Mouse (Mus musculus) heart, embryonic 12.5 days (tissue): ENCODE results near the gene Entpd5. TPM values are rescaled to one million over a fixed set of nuclear protein-coding genes. Genes with fewer than 3 reads are reported as not detected.

ENCODE experiments used
- ATAC-seq: fragments of 200-750 bp; cut with Nextera tagmentation; 2 replicates; pipeline ENCODE4 v1.8.0; 2017; ENCODE audit warnings: moderate TSS enrichment, moderate library complexity; ENCODE audit not compliant: insufficient number of reproducible peaks, low FRiP score
- H3K27ac ChIP-seq: fragments of 300-500 bp; sonication (generic); 2 replicates; pipeline ENCODE4 v1.5.1; 2016; ENCODE audit warnings: mild to moderate bottlenecking, moderate library complexity; ENCODE audit not compliant: poor library complexity, severe bottlenecking
- H3K27me3 ChIP-seq: fragments of 300-500 bp; sonication (generic); replicated peaks from 2 replicates; pipeline ENCODE4 v1.6.1; 2016; ENCODE audit warnings: mild to moderate bottlenecking, moderate library complexity
- H3K36me3 ChIP-seq: fragments of 300-500 bp; sonication (generic); 2 replicates; pipeline ENCODE4 v1.6.1; 2016; ENCODE audit warnings: mild to moderate bottlenecking, moderate library complexity
- H3K4me1 ChIP-seq: fragments of 300-500 bp; sonication (generic); replicated peaks from 2 replicates; pipeline ENCODE4 v1.6.1; 2016; ENCODE audit warnings: mild to moderate bottlenecking
- H3K4me2 ChIP-seq: fragments of 300-500 bp; sonication (generic); 2 replicates; pipeline ENCODE4 v1.6.1; 2016; ENCODE audit warnings: mild to moderate bottlenecking, moderate library complexity
- H3K4me3 ChIP-seq: fragments of 300-500 bp; sonication (generic); 2 replicates; pipeline ENCODE4 v1.5.1; 2016; ENCODE audit warnings: mild to moderate bottlenecking
- H3K9ac ChIP-seq: fragments of 300-500 bp; sonication (generic); 2 replicates; pipeline ENCODE4 v1.6.1; 2016; ENCODE audit warnings: mild to moderate bottlenecking, moderate library complexity
- H3K9me3 ChIP-seq: fragments of 300-500 bp; sonication (generic); replicated peaks from 2 replicates; pipeline ENCODE4 v1.6.1; 2016; ENCODE audit warnings: mild to moderate bottlenecking, moderate library complexity
- whole genome bisulfite sequencing: fragments of 180-500 bp; shearing (Covaris S2); methylation state at CpG from one replicate; pipeline ENCODE4 v1.1.7; 2016; 5-methylcytosine and 5-hydroxymethylcytosine counted together
- polyA plus RNA-seq: library from polyadenylated mRNA; unstranded; fragments of >200 nt; fragmentation: Nextera tagmentation; extraction: Ambion mirVana; gene quantifications from 2 replicates; pipeline ENCODE4 v1.2.1, GENCODE M21; 2016

Gene Entpd5
- polyA plus RNA-seq, 1 experiment from 2014 or later: 32.6 TPM

GRCm38 (mm10) chr12:84398629-84399028 is 10.2 kb downstream of the Entpd5 start:
- ATAC-seq: no peak
- Histone ChIP-seq H3K9ac (no peak overlapping the region), H3K27ac (no peak overlapping the region), H3K4me2 (no peak overlapping the region), H3K36me3 (peaks cover 14% of the 10 kb centered on the region), H3K27me3 (no peaks in the 10 kb centered on the region), H3K4me1 (0 out of 2 replicates have a peak, but pooled peaks cover 9% of the 10 kb centered on the region), H3K4me3 (no peak overlapping the region), H3K9me3 (no peaks in the 10 kb centered on the region)
- WGBS: 83% methylated on average over 5 of the region's 5 CpGs

- peaks cover 20% of the 10 kb centered on the region for H3K36me3 ChIP-seq
- no peaks in the 10 kb centered on the region for H3K9me3 ChIP-seq
- no peak overlapping the region for H3K4me3 ChIP-seq
- H3K27ac ChIP-seq: no peak overlapping the region
- H3K27me3 ChIP-seq: no peaks in the 10 kb centered on the region
- no peak for ATAC-seq
- H3K9ac ChIP-seq: no peak overlapping the region
- H3K4me1 ChIP-seq: 0 out of 2 replicates have a peak, but pooled peaks cover 9% of the 10 kb centered on the region
- no peak overlapping the region for H3K4me2 ChIP-seq
Measured at GRCm38 (mm10) chr12:84397685-84398084, 11.1 kb downstream of the Entpd5 start.

GRCm38 (mm10) chr12:84396947-84397679 is 11.7 kb downstream of the Entpd5 start:
- Histone ChIP-seq H3K4me2 (no peak overlapping the region), H3K27me3 (no peaks in the 10 kb centered on the region), H3K36me3 (peaks cover 24% of the 10 kb centered on the region), H3K4me3 (no peak overlapping the region), H3K9ac (no peak overlapping the region), H3K4me1 (0 out of 2 replicates have a peak, but pooled peaks cover 9% of the 10 kb centered on the region), H3K27ac (no peak overlapping the region), H3K9me3 (no peaks in the 10 kb centered on the region)
- no peak for ATAC-seq
- WGBS: 83% methylated on average over 14 of the region's 14 CpGs

- Histone ChIP-seq H3K36me3 (peaks cover 29% of the 10 kb centered on the region), H3K27me3 (no peaks in the 10 kb centered on the region), H3K27ac (no peak overlapping the region), H3K4me1 (peaks cover 7% of the 10 kb centered on the region), H3K4me3 (no peak overlapping the region), H3K4me2 (no peak overlapping the region), H3K9ac (no peak overlapping the region), H3K9me3 (no peaks in the 10 kb centered on the region)
- WGBS: 83% methylated on average over 5 of the region's 5 CpGs
- no peak for ATAC-seq
Measured at GRCm38 (mm10) chr12:84393847-84394246, 15.0 kb downstream of the Entpd5 start.

- 94% methylated on average over 4 of the region's 4 CpGs for WGBS
- Histone ChIP-seq H3K9ac (no peak overlapping the region), H3K27ac (no peak overlapping the region), H3K4me2 (no peak overlapping the region), H3K36me3 (peaks cover 29% of the 10 kb centered on the region), H3K4me1 (peaks cover 12% of the 10 kb centered on the region), H3K4me3 (no peak overlapping the region), H3K9me3 (no peaks in the 10 kb centered on the region), H3K27me3 (no peaks in the 10 kb centered on the region)
- ATAC-seq: no peak
Measured at GRCm38 (mm10) chr12:84392681-84393080, 16.1 kb downstream of the Entpd5 start.

- WGBS: 22% methylated on average over 6 of the region's 6 CpGs
- H3K9me3 ChIP-seq: no peaks in the 10 kb centered on the region
- H3K36me3 ChIP-seq: peaks cover 19% of the 10 kb centered on the region
- H3K27ac ChIP-seq: peak overlapping the region; percentile 48; the same call in 1 of the 2 replicates
- no peak overlapping the region for H3K4me2 ChIP-seq
- H3K4me3 ChIP-seq: no peak overlapping the region
- no peak for ATAC-seq
- no peak overlapping the region for H3K9ac ChIP-seq
- H3K27me3 ChIP-seq: no peaks in the 10 kb centered on the region
- peaks cover 17% of the 10 kb centered on the region for H3K4me1 ChIP-seq
Measured at GRCm38 (mm10) chr12:84390336-84390735, 18.5 kb downstream of the Entpd5 start.

GRCm38 (mm10) chr12:84388774-84389400 is 19.9 kb downstream of the Entpd5 start:
- H3K4me1 ChIP-seq: peaks cover 30% of the 10 kb centered on the region
- WGBS: 63% methylated on average over 14 of the region's 14 CpGs
- no peak overlapping the region for H3K4me2 ChIP-seq

GRCm38 (mm10) chr12:84388097-84388496 is 20.7 kb downstream of the Entpd5 start:
- peaks cover 10% of the 10 kb centered on the region for H3K36me3 ChIP-seq
- H3K9ac ChIP-seq: no peak overlapping the region
- H3K4me1 ChIP-seq: peaks cover 35% of the 10 kb centered on the region
- H3K27me3 ChIP-seq: no peaks in the 10 kb centered on the region
- no peaks in the 10 kb centered on the region for H3K9me3 ChIP-seq
- no peak overlapping the region for H3K4me2 ChIP-seq
- H3K4me3 ChIP-seq: no peak overlapping the region
- WGBS: 84% methylated on average over 8 of the region's 8 CpGs
- no peak overlapping the region for H3K27ac ChIP-seq
- ATAC-seq: no peak

More at GRCm38 (mm10) chr12:84388774-84389400, 19.9 kb downstream of the Entpd5 start:
- Histone ChIP-seq H3K27ac (no peak overlapping the region), H3K36me3 (peaks cover 14% of the 10 kb centered on the region), H3K9me3 (no peaks in the 10 kb centered on the region), H3K27me3 (no peaks in the 10 kb centered on the region), H3K4me3 (no peak overlapping the region), H3K9ac (no peak overlapping the region)
- no peak for ATAC-seq

- Histone ChIP-seq H3K4me1 (peaks cover 36% of the 10 kb centered on the region), H3K4me2 (no peak overlapping the region), H3K36me3 (peaks cover 4% of the 10 kb centered on the region), H3K27me3 (no peaks in the 10 kb centered on the region), H3K27ac (peak overlapping the region; percentile 88), H3K9ac (no peak overlapping the region), H3K4me3 (no peak overlapping the region), H3K9me3 (no peaks in the 10 kb centered on the region)
- ATAC-seq: no peak
- WGBS: 82% methylated on average over 4 of the region's 4 CpGs
Measured at GRCm38 (mm10) chr12:84385408-84385807, 23.4 kb downstream of the Entpd5 start.

GRCm38 (mm10) chr12:84384644-84385081 is 24.2 kb downstream of the Entpd5 start:
- no peak overlapping the region for H3K4me3 ChIP-seq
- H3K9ac ChIP-seq: no peak overlapping the region
- WGBS: 37% methylated on average over 5 of the region's 5 CpGs

GRCm38 (mm10) chr12:84382369-84382768 is 26.5 kb downstream of the Entpd5 start:
- no peaks in the 10 kb centered on the region for H3K9me3 ChIP-seq
- peak overlapping the region; percentile 26 for H3K4me3 ChIP-seq
- H3K36me3 ChIP-seq: peaks cover 26% of the 10 kb centered on the region
- peak; percentile 62 for ATAC-seq
- H3K27ac ChIP-seq: peak overlapping the region; percentile 78
- no peaks in the 10 kb centered on the region for H3K27me3 ChIP-seq
- peaks cover 30% of the 10 kb centered on the region for H3K4me1 ChIP-seq
- peak overlapping the region; percentile 19; the same call in 1 of the 2 replicates for H3K9ac ChIP-seq
- WGBS: 52% methylated on average over 4 of the region's 4 CpGs
- peak overlapping the region; percentile 51 for H3K4me2 ChIP-seq

More at GRCm38 (mm10) chr12:84384644-84385081, 24.2 kb downstream of the Entpd5 start:
- Histone ChIP-seq H3K36me3 (peaks cover 4% of the 10 kb centered on the region), H3K4me2 (0 out of 2 replicates have a peak overlapping the region, but pooled peaks have one; percentile 10), H3K4me1 (peaks cover 36% of the 10 kb centered on the region), H3K9me3 (no peaks in the 10 kb centered on the region), H3K27ac (peak overlapping the region; percentile 88), H3K27me3 (no peaks in the 10 kb centered on the region)
- peak; percentile 66; the same call in 1 of the 2 replicates for ATAC-seq
